Mouse (Mus musculus): ENCODE data around the gene Btf3.

GRCm38 (mm10) chr13:98340506-98340905 lies 23.7 kb upstream of the Btf3 start:
- TF ChIP-seq MAFK (IDR thresholded peaks at IDR 0.05; ENCODE audit: insufficient read depth, low read depth, low read length), result no peak
- no peak for TF ChIP-seq CHD2 (IDR thresholded peaks at IDR 0.05; ENCODE audit: low read depth, low read length)
- no peak for TF ChIP-seq HCFC1 (IDR thresholded peaks at IDR 0.05; ENCODE audit: borderline replicate concordance, insufficient read depth, low read length)
- TF ChIP-seq ZC3H11A (IDR thresholded peaks at IDR 0.05; ENCODE audit: borderline replicate concordance, low read depth, low read length), result no peak
